Mouse (Mus musculus) brain, embryonic 14.5 days (tissue): ENCODE measurements around the gene Katnal1. TPM values are rescaled to one million over a fixed set of nuclear protein-coding genes. Genes with fewer than 3 reads are reported as not detected.
A peak's percentile ranks its signal among the peaks of the same experiment; 100 is the strongest.

Experiments
- DNase-seq: peaks from one replicate; pipeline ENCODE4 v3.0.0-alpha.2; 2011; ENCODE audit warnings: low read depth
- CTCF ChIP-seq: fragments of 200-500 bp; IDR thresholded peaks from 2 replicates; pipeline ENCODE4 v1.5.1; 2012; ENCODE audit warnings: inconsistent platforms, mild to moderate bottlenecking, moderate library complexity, borderline replicate concordance; ENCODE audit not compliant: insufficient read depth, insufficient read length; ENCODE audit errors: extremely low read depth
- POLR2A ChIP-seq: fragments of 200-500 bp; IDR thresholded peaks from 2 replicates; pipeline ENCODE4 v1.6.1; 2012; ENCODE audit warnings: mild to moderate bottlenecking, inconsistent platforms, borderline replicate concordance; ENCODE audit not compliant: poor library complexity, insufficient read depth, insufficient read length, severe bottlenecking; ENCODE audit errors: extremely low read depth
- polyA plus RNA-seq: library from polyadenylated mRNA; depleted of rRNA; stranded (reverse); fragments of >200 nt; gene quantifications from 2 replicates; pipeline ENCODE4 v1.2.3, GENCODE M21; 2012; rRNA removed

Katnal1 gene
- 21.4 and 27.0 TPM in 2 replicates for polyA plus RNA-seq

GRCm38 (mm10) chr5:148929116-148929449 is at the start of gene Katnal1:
Gene Katnal1 (minus strand): TSS chr5:148929320.
- TF ChIP-seq POLR2A (no peak), CTCF (no peak)
- DNase-seq, result no peak

DNA sequence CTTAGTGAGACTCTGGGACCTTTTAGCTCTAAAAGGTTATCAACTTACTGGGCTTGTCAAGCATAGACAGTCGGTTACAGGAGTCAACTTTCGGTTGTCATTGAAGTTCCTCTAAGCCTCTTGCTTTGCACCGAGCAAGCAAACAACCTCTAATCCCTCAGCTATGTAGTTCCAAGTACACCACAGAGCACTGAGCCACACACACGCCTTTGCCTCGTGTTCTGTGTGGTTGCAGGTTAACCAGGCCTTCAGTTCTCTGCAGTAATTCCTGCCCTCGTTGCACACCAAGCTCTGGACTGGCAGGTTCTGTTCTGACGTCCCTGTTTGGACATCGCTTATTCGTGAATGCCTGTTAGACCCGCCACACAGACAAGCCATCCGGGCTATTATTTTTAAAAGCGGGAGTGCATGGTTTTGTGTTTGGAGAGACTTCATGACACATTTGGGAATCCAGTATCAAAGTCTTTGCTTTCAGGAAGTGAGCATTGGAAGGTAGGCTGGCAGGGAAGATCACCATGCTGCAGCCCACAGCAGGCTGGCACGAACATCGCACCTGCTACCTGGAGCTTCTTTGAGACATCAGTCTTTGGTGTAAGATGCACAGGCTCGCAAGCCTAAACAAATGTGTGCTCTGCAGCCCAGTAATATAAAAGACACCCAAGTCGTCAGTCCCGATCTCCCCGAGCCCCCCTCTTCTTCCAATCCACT is 49.5 kb upstream of the Katnal1 start:
- TF ChIP-seq CTCF, result no peak
- DNase-seq, result no peak

DNA sequence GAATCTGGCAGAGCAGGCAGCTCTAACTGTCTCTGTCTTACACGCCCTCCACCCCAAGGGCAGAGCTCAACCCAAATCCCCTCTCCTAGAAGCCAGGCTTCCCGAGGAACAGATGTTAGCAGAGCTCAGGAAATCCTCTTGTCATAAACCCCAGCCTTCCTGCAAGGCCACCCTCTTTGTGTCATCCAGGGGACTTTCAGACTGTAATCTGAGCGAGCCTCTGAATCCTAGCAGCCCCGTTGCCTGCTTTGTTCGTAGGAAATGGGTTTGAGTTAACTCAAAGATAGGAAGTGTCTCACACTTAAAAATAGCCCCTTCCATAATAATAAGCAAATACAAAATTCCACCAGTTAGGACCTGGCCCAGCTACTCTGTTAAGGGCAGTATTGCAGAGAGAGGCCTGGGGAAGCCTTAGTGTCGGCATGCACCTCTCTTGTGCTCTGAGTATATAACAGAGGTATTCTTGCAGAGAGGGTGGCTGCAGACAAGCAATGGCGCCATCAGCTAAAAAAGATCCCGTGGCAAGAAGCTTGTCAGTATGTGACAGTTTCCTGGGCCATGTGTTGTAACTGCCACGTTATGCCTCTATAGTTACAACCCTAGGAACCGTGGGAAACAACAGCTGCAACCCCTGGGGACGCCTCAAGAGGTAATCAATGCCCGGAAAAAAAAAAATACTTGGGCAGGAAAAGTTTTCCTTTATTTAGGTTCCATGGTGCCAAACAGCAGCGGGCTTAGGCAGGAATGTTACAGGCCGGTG is 48.8 kb upstream of the Katnal1 start:
- TF ChIP-seq CTCF (no peak), POLR2A (no peak)
- DNase-seq, result peak; percentile 42

- DNase-seq, result no peak
- no peak for TF ChIP-seq CTCF
- TF ChIP-seq POLR2A, result no peak
Measured at GRCm38 (mm10) chr5:148976876-148977275, 47.8 kb upstream of the Katnal1 start.

DNA sequence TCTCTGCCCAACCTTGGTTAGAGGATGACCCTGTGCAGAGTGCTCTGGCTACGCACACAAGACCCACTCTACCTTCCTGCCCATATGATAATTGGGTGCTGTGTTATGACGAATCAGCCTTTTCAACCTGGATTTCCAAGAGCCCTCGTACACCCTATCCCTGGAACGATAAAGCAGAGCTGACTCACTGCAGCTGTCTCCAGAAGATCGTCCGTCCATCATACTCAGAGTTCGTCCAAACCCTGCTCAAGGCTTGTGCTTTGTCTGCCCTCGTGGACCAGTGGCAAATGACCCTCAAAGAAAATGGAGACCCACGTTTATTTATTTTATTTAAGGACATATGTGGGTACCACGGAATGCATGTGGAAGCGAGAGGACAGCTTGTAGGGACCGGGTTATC is 45.9 kb upstream of the Katnal1 start:
- TF ChIP-seq CTCF (no peak), POLR2A (no peak)
- DNase-seq, result no peak

- DNase-seq, result peak; percentile 73
- TF ChIP-seq POLR2A, result no peak
- 0 out of 2 replicates have a peak, but pooled peaks have one; percentile 1 for TF ChIP-seq CTCF
Measured at GRCm38 (mm10) chr5:148973019-148973668, 44.0 kb upstream of the Katnal1 start.

DNA sequence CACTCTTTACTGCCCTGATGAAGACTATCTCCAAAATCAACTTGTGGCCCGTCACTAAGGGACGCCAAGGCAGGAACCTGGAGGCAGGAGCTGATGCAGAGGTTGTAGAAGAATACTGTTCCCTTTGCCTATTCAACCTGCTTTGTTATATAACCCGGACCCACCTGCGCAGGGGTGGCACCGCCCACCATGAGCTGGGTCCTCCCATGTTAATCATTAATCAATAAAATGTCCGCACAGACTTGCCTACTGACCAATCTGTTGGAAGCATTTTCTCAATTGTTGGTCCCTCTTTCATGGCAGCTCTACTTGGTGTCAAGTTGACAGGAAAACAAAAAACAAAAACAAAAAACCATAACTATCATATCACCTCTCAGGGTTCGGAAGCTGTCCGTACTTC is 43.0 kb upstream of the Katnal1 start:
- DNase-seq, result no peak
- TF ChIP-seq POLR2A, result no peak
- TF ChIP-seq CTCF, result no peak

- peak; percentile 37 for DNase-seq
- TF ChIP-seq POLR2A (no peak), CTCF (no peak)
Measured at GRCm38 (mm10) chr5:148969648-148970047, 40.5 kb upstream of the Katnal1 start.

- no peak for DNase-seq
Measured at GRCm38 (mm10) chr5:148968958-148969576, 39.9 kb upstream of the Katnal1 start.

GRCm38 (mm10) chr5:148968179-148968578 is 39.1 kb upstream of the Katnal1 start:
- DNase-seq, result no peak
- TF ChIP-seq CTCF (no peak), POLR2A (no peak)

More at GRCm38 (mm10) chr5:148968958-148969576, 39.9 kb upstream of the Katnal1 start:
- TF ChIP-seq POLR2A, result no peak
- TF ChIP-seq CTCF, result no peak

DNA sequence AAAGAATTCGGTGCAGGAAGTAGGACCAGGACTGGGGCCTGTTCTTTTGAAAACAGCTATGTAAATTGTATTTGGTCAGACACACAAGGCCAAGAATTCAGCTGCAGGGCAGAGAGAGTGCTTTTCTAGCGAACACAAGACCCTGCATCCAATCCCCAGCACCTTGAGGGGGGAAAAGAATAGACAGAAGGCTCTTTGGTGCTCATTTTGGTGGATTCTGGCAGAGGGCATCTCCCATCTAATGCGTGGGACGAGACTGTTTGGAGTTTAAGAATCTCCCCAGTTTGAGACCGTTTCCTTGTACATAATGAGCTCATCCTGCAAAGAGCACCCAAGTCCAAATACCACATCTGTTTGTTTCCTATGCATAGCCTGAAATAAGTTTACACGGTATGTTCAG is 37.3 kb upstream of the Katnal1 start:
- TF ChIP-seq POLR2A (no peak), CTCF (no peak)
- no peak for DNase-seq

DNA sequence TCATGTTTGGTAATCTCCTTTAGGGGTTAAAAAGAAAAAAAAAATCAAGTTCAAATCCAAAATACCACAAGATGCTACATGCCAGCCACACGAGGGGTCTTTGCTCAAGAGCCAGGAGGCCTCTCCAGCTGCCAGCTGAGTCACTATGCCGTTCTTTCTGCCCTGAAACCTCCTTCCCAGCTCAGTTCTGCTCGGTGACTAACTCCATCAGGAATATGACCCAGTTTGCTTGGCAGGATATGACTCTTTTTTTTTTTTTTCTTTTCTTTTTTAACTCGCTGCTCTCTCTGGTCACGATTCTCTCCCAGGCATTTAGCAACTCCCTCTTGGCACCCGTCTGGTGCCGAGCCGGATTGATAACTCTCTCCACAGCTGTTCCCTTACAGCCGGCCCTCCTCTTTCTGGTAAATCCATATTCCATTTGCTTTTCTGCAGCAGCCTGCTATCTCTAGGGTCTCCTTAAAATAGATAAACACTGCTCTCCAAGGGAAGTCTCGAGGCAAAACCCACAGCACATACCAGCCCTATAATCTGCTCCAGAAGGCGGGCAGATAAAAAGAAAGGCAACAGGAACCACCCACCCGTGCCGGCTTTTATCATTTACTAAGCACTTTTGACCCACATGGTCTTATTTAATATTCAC is 36.7 kb upstream of the Katnal1 start:
- TF ChIP-seq POLR2A, result no peak
- TF ChIP-seq CTCF, result no peak
- DNase-seq, result peak; percentile 73

- no peak for TF ChIP-seq POLR2A
- TF ChIP-seq CTCF, result no peak
- DNase-seq, result no peak
Measured at GRCm38 (mm10) chr5:148965089-148965591, 36.0 kb upstream of the Katnal1 start.

- DNase-seq, result no peak
- TF ChIP-seq CTCF (no peak), POLR2A (no peak)
Measured at GRCm38 (mm10) chr5:148964251-148964650, 35.1 kb upstream of the Katnal1 start.
